Mouse (Mus musculus): ENCODE data around the gene Leo1. TPM values are rescaled to one million over a fixed set of nuclear protein-coding genes. Genes with fewer than 3 reads are reported as not detected.

Leo1 gene
- 10 to 100 TPM; 23.3 to 28.5 TPM for total RNA-seq (2021)
- long read RNA-seq, experiment 1, transcript Leo1-201 (12 exons, 2,180 nt), result major isoform, 39 of 42 reads
- long read RNA-seq, experiment 1, partial matches to known transcripts, result 2 of 42 reads
- long read RNA-seq, experiment 1, other reads (novel, unspliced or antisense), result 1 of 42 reads
- long read RNA-seq, experiment 2, transcript Leo1-201 (12 exons, 2,180 nt), result major isoform, 25 of 25 reads
- long read RNA-seq, experiment 2, partial matches to known transcripts, result 0 of 25 reads
- long read RNA-seq, experiment 2, other reads (novel, unspliced or antisense), result 0 of 25 reads

- TF ChIP-seq CTCF (IDR thresholded peaks at IDR 0.05), result no peak
- peak; percentile 92 for DNase-seq
- Histone ChIP-seq H3K4me3 (peak within 1 kb of the TSS; percentile 89), H3K27ac (peak within 1 kb of the TSS; percentile 95)
- intact Hi-C loops (cut with DNase I), result loop anchor here (2.0 kb wide), 1 partner anchor 80 kb away; no protein-coding TSS in a partner anchor
Observed at GRCm38 (mm10) chr9:75440796-75441666, at the start of gene Leo1. Gene Leo1, plus strand, starts transcription at chr9:75441524.

GRCm38 (mm10) chr9:75393251-75393650 lies 48.1 kb upstream of the Leo1 start:
- intact Hi-C loops (cut with DNase I), result no loop called here
- no peak for TF ChIP-seq CTCF (IDR thresholded peaks at IDR 0.05)
- Histone ChIP-seq H3K4me3 (no peak overlapping the region), H3K27ac (no peak overlapping the region)
- DNase-seq, result no peak

DNA sequence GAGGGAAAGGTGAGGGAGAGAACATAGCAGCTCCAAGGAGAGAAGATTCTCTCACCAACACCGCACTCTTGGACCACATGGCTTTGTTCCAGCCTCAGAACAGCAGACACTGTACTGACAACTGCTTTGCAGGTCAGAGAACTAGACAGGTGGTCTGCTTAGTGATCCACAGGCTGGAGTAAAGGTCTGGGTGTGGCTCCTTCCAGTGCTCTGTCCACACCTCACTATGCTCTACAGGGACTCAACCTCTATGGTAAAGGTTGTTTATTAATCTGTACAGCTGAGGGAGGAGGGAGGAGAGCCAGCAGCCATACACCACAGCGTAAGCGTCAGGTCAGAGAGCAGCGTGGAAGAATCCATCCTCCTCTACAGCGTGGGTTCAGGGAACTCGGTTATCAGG lies 45.4 kb upstream of the Leo1 start:
- H3K27ac ChIP-seq, result no peak overlapping the region
- no peak overlapping the region for H3K4me3 ChIP-seq
- no peak for DNase-seq
- intact Hi-C loops (cut with DNase I), result no loop called here
- TF ChIP-seq CTCF (IDR thresholded peaks at IDR 0.05), result no peak

DNA sequence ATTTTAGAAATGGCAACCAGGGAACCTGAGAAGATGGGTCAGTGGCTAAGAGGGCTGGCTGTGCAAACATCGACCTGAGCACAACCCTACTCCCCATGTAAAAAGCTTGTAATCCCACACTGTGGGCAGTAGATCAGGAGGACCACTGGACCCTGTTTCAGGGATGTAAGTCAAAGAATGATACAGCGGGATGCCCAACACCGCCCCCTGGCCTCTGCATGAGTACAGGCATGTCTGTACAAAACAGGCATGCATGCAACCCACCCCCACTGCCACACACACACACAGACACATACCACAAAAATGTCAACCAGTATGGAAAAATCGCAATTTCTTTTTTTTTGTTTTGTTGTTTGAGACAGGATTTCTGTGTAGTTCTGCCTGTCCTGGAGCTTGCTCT lies 42.3 kb upstream of the Leo1 start:
- TF ChIP-seq CTCF (IDR thresholded peaks at IDR 0.05), result no peak
- DNase-seq, result no peak
- Histone ChIP-seq H3K27ac (peak overlapping the region; percentile 75), H3K4me3 (no peak overlapping the region)
- intact Hi-C loops (cut with DNase I), result no loop called here

- peak; percentile 38 for DNase-seq
- H3K27ac ChIP-seq, result peak overlapping the region; percentile 74
- intact Hi-C loops (cut with DNase I), result loop anchor here (5.0 kb wide), 1 partner anchor 37 kb away; no protein-coding TSS in a partner anchor
Observed at GRCm38 (mm10) chr9:75400639-75401038, 40.7 kb upstream of the Leo1 start.

DNA sequence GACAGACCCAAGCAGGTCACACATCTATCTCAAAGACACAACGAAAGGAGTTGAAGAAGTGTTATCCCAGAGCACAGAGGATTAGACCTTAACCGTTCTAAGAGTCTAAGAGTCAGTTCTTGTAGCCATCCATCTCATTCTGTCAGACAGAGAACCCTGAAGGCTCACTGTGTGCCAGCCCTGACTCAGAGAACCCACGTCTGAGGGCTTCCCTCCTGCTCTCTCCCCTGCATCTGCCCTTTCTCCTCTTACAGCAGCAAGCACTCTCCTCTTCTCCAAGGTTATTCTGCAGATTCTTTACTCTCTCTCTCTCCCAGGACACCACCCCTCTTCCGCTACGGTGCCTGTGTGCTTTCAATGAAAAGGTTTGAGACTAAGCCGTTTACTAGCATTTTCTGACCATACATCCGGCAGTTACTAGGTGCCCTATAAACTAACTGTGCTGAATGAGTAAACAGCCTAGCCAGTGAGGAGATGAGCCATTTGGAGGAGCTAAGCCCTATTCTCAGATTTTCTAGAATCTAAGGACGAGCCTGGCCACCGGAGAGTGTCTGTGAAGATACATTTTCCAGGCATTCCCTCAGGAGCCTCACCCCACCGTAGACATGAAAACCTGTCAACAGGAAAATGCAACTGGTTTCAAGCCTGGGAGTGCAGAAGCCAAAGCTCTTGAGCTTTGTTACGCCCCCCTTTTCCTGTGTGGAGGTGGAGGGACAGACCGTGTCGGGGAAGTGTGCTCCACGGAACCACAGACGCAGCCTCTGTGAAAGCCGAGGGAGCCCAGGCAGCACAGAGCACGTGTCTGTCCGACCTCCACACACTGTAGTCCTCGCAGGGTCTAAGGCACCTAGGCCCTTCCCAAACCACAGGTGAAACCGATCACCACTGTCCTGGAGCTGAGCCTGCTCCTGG lies 39.5 kb upstream of the Leo1 start:
- TF ChIP-seq CTCF (IDR thresholded peaks at IDR 0.05), result no peak
- peak; percentile 52 for DNase-seq
- Histone ChIP-seq H3K4me3 (peak overlapping the region; percentile 16), H3K27ac (peak overlapping the region; percentile 74)
- intact Hi-C loops (cut with DNase I), result loop anchor here (5.0 kb wide), 1 partner anchor 35 kb away; no protein-coding TSS in a partner anchor

More at GRCm38 (mm10) chr9:75400639-75401038, 40.7 kb upstream of the Leo1 start:
- H3K4me3 ChIP-seq, result no peak overlapping the region
- no peak for TF ChIP-seq CTCF (IDR thresholded peaks at IDR 0.05)

DNA sequence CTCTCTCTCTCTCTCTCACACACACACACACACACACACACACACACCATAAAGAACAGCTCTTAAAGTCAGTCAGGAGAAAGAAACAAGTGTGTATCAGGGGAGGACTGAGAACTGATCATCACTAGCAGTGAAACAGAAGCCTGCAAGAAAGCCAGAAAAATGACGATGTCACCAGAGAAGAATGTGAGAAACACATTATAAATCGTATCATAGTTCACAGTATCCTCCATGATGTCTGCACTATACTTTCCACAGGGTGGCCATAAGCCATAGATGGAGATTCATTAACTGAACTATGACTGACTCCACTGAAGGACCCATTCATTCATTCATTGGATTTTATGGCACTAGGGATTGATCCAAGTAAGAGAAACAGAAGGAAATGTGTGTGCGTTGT lies 37.8 kb upstream of the Leo1 start:
- TF ChIP-seq CTCF (IDR thresholded peaks at IDR 0.05), result no peak
- intact Hi-C loops (cut with DNase I), result loop anchor here (5.0 kb wide), 1 partner anchor 34 kb away; no protein-coding TSS in a partner anchor
- Histone ChIP-seq H3K4me3 (no peak overlapping the region), H3K27ac (no peak overlapping the region)
- no peak for DNase-seq

DNA sequence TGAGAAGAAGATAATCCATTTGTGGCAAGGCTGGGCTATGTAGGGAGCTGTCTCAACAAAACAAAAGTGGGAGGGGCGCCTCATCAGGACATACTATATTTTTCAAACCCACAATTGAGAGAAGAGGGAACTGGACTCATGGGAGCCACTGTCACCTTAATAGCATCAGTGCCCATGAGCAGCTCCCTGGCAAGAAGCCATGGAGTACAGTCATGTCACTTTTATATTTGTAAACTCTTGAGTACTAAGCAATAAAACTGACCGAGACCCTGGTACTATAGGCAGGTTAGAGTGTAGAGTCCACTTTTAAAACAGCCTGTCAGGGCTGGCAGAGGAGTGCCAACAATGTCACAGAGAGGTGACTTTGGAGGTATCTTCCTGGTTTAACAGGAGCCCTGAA lies 35.2 kb upstream of the Leo1 start:
- H3K27ac ChIP-seq, result peak overlapping the region; percentile 99; the same call in 1 of the 2 replicates
- intact Hi-C loops (cut with DNase I), result no loop called here

GRCm38 (mm10) chr9:75407803-75408202 lies 33.5 kb upstream of the Leo1 start:
- DNase-seq, result peak; percentile 62
- intact Hi-C loops (cut with DNase I), result no loop called here

More for the DNA sequence above, 35.2 kb upstream of the Leo1 start:
- H3K4me3 ChIP-seq, result no peak overlapping the region
- no peak for TF ChIP-seq CTCF (IDR thresholded peaks at IDR 0.05)
- no peak for DNase-seq

GRCm38 (mm10) chr9:75408204-75408826 lies 33.0 kb upstream of the Leo1 start:
- no peak for DNase-seq
- TF ChIP-seq CTCF (IDR thresholded peaks at IDR 0.05), result no peak
- intact Hi-C loops (cut with DNase I), result no loop called here
- Histone ChIP-seq H3K4me3 (peak overlapping the region; percentile 96), H3K27ac (peak overlapping the region; percentile 99)

More at GRCm38 (mm10) chr9:75407803-75408202, 33.5 kb upstream of the Leo1 start:
- no peak for TF ChIP-seq CTCF (IDR thresholded peaks at IDR 0.05)
- peak overlapping the region; percentile 96 for H3K4me3 ChIP-seq
- peak overlapping the region; percentile 99 for H3K27ac ChIP-seq

- intact Hi-C loops (cut with DNase I), result no loop called here
- no peak for TF ChIP-seq CTCF (IDR thresholded peaks at IDR 0.05)
Observed at GRCm38 (mm10) chr9:75409031-75409851, 32.1 kb upstream of the Leo1 start.

More at GRCm38 (mm10) chr9:75409031-75409851, 32.1 kb upstream of the Leo1 start:
- Histone ChIP-seq H3K27ac (peak overlapping the region; percentile 99), H3K4me3 (peak overlapping the region; percentile 96)
- peak; percentile 91 for DNase-seq
